Mouse (Mus musculus): Measurements from ENCODE around the gene Ap2a2.
A peak's percentile ranks its signal among the peaks of the same experiment; 100 is the strongest.
"Not testable (repeated sequence)": the region's sequence is repeated elsewhere in the genome, so short reads cannot be mapped to it uniquely, and the experiment has no call there.

Gene Ap2a2

GRCm38 (mm10) chr7:141593056-141593455 is 31.1 kb downstream of the Ap2a2 start:
- DNase-seq (ENCODE audit: low spot score) = no peak

DNA sequence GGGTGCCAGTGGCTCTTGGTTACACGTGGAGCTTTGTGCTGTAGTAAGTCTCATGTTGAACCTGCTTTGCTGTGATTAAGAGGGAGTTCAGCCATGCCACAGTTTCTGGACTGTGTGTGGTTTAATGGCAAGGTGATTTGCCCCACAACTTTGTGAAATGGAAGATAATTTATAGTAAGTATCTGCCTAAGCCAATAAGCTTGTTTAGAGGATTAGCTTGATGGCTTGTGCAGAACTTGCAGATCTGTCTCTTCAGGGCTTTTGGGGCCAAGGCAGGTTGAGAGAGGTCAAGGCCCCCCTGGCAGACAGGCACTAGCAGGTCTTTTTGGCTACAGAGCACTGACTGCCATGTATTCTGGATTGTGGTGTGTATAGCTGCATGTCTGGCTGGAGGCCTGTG is 35.0 kb downstream of the Ap2a2 start:
- no peak for DNase-seq (ENCODE audit: low spot score)

- DNase-seq (ENCODE audit: low spot score) = no peak
Measured at GRCm38 (mm10) chr7:141597563-141597962, 35.6 kb downstream of the Ap2a2 start.

DNA sequence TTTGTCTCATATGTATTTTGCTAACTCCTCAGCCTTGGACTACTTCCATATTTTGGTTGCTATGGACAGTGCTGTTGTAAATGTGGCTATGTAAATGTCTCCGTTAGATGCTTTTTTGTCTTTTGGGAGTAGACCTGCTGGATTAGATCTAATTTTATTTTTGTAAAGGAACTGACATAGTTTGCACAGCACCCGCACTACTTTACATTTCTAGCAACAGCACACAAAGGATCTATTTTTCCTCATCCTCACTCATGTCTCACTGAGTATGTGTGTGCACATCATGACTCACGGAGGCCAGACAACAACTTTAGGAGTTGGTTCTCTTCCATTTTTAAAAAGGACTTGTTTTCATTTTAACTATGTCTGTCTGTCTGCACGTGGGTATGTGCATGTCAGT is 45.7 kb downstream of the Ap2a2 start:
- DNase-seq (ENCODE audit: low spot score) = no peak

DNA sequence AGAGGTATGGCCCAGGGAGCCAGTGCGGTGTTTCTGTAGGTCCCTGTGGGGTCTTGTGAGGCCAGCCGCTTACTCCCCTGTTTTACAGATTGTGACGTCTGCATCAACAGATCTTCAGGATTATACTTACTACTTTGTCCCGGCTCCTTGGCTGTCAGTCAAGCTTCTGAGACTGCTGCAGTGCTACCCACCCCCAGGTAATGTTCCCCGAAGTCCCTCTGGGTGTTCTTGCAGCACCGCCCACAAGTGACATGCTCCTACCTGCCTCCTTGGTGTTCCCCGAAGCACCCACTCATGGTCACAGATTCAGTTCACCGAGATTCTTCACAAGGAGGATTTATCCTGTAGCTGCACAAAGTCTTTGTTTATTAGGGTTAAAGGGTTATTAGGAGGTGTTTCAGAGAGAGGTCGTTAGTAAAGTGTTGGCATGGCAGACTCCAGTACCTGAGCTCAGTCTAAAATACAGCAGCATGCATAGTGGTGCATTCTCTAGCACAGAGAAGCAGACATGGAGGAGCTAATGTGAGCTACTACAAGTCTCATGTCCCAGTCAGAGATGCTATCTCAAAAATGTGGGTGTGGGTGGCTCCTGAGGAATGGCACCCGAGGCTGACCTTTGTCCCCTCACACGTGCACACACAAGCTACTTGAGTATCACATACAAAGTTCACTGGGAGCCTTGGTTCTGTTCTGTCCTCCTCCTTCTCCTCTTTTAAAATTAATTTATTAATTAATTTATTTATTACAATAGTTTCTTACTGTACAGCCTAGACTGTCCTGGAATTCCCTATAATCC is 47.9 kb downstream of the Ap2a2 start:
- no peak for DNase-seq (ENCODE audit: low spot score)

- no peak for DNase-seq (ENCODE audit: low spot score)
Measured at GRCm38 (mm10) chr7:141611711-141612370, 49.9 kb downstream of the Ap2a2 start.

- no peak for DNase-seq (ENCODE audit: low spot score)
Measured at GRCm38 (mm10) chr7:141612371-141612760, 50.4 kb downstream of the Ap2a2 start.

DNA sequence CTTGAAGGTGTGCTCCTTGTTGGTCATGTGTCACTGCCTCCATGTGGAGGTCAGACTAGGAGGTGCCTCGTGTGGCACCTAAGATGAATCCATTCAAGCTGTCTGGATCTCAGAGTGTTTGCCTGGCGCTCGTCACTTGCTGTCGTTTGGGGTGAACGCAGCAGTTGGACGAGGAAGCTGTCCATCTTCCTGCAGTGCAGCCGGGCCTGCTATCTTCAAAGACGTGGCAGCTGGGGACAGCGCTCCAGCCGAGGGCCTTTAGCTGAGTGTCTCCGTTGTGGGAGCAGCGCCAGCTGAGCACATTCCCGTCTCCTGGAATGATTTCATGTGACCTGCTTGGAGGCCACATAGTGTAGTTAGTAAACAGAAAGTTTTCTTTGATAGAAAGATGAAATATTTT is 50.8 kb downstream of the Ap2a2 start:
- no peak for DNase-seq (ENCODE audit: low spot score)

DNA sequence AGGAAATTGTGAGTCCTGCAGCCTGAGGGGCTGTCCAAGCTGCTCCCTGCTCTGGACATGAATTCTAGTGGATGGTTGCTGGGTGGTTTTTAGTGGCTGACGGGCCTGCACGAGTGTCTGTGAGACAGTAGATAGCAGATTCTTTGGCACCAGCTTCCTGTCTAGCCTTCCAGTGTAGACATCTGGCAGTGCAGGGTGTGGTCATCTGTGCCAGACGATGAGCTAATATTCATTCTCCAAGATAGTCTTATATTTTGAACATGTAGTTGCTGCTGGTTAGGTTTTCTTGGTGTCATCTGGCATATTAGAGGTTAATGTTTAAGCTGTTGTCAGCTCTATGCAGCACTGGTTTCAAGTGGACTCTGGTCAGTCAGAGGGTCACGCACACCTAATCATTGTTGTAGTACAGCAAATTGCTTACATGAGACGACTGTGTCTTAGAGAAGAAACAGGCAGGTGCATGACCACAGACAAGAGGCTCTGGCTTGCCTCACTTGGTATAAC is 52.4 kb downstream of the Ap2a2 start:
- DNase-seq (ENCODE audit: low spot score) = no peak

DNA sequence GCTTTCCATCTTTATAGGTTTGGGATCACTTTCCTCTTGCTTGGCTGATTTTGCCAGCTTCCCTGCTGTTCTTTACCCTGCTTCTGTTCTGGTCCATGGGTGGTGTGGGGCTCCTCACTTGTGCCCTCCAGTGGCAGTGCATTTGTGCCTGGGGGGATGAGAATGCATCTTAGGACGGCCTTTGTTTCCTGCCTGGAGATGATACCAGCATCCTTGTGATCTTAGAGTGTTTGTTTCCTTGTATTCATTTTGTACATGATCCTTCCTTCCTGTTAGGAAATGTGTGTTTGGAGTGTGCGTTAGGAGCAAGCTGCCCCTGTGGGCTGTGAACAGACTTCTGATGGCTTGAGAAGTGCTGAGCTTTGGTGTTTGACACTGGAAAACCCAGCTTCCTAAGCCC is 62.2 kb downstream of the Ap2a2 start:
- DNase-seq (ENCODE audit: low spot score) = no peak

- DNase-seq (ENCODE audit: low spot score) = no peak
Measured at GRCm38 (mm10) chr7:141625120-141625810, 63.3 kb downstream of the Ap2a2 start.

DNA sequence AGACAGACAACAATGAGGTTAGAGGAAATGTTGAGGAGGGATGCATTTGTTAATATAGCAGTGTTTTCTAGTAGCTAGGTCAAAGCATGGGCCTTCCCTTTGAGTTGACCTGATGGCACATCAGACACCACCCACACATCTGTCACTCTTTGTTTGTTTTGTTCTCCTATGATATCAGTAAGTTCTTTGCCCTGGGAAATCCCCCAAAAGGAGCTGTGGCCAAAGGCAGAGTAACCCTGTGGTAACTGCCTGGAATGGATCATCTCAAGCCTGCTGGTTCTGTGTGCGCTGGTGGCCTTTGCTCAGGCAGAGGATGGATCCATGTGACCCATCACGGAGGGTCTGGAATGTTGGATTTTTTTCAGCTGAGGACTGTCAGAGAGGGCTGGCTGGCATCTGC is 66.0 kb downstream of the Ap2a2 start:
- no peak for DNase-seq (ENCODE audit: low spot score)

- no peak for DNase-seq (ENCODE audit: low spot score)
Measured at GRCm38 (mm10) chr7:141629241-141629640, 67.3 kb downstream of the Ap2a2 start.

DNA sequence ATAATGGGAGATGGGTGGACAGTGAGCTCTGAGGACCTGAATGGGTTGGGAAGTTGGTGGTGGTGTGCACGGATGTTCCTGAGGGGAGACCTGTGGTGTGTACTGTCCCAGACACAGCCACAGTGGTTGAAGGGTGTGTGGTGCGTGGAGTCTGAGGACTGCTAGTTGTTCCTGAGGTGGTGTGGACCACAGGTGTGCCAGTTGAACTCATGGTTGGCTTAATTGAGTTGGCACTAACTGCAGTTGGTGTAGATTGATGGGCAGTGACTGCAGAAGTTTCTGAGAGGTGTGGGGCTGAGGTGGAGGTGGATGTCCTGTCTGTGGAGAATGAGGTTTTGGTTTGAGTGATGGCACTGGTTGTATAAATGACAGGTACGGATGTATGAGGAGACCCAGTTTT is 76.1 kb downstream of the Ap2a2 start:
- DNase-seq (ENCODE audit: low spot score) = not testable (repeated sequence)

DNA sequence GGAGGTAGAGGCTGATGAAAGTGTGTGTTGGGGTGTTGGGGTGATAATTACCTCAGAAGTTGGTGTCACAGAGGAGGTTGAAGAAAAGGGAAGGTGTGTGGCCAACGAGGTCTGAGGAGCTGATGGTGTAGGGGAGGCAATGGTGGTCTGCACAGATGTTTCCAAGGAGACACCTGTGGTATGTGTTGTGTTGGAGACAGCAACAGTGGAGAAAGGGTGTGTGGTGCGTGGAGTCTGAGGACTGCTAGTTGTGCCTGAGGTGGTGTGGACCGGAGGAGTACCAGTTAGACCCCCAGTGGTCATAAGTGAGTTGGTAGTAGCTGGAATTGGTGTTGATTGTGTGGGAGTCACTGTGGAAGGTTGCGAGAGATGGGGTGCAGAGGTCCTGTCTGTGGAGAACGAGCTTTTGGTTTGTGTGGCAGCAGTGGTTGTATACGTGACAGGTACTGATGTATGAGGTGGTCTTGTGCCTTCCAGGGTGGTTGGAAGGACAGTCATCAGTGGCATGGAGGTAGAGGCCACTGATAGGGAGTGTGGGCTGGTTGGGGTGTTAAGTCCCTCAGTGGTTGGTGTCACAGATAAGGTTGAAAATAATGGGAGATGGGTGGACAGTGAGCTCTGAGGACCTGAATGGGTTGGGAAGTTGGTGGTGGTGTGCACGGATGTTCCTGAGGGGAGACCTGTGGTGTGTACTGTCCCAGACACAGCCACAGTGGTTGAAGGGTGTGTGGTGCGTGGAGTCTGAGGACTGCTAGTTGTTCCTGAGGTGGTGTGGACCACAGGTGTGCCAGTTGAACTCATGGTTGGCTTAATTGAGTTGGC is 76.8 kb downstream of the Ap2a2 start:
- not testable (repeated sequence) for DNase-seq (ENCODE audit: low spot score)

DNA sequence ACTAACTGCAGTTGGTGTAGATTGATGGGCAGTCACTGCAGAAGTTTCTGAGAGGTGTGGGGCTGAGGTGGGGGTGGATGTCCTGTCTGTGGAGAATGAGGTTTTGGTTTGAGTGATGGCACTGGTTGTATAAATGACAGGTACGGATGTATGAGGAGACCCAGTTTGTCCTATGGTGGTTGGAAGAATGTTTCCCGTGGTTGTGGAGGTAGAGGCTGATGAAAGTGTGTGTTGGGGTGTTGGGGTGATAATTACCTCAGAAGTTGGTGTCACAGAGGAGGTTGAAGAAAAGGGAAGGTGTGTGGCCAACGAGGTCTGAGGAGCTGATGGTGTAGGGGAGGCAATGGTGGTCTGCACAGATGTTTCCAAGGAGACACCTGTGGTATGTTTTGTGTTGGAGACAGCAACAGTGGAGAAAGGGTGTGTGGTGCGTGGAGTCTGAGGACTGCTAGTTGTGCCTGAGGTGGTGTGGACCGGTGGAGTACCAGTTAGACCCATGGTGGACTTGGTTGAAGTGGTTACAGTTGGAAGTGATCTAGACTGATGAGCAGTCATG is 77.4 kb downstream of the Ap2a2 start:
- DNase-seq (ENCODE audit: low spot score) = peak; percentile 29

GRCm38 (mm10) chr7:141642375-141642774 is 80.4 kb downstream of the Ap2a2 start:
- no peak for DNase-seq (ENCODE audit: low spot score)

DNA sequence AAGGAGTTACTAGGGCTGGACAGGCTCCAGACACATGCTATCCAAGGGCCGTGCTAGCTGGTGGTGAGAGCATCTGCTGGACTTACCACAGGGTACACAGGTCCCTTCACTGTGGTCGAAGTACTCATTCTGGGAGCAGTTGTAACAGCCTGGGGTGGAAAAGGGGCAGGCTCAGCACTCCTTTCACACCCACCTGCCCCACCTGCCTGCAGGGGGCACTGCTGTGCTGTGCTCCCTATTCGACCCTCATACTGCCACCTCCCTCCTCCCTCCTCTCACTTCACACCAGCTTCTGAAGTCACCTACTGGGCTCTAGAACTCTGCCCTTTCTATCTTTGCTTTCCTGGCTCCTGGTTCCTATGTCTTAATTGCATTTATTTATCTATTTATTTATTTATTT is 81.2 kb downstream of the Ap2a2 start:
- DNase-seq (ENCODE audit: low spot score) = no peak

GRCm38 (mm10) chr7:141647083-141647482 is 85.1 kb downstream of the Ap2a2 start:
- no peak for DNase-seq (ENCODE audit: low spot score)

- DNase-seq (ENCODE audit: low spot score) = no peak
Measured at GRCm38 (mm10) chr7:141647815-141648214, 85.8 kb downstream of the Ap2a2 start.

DNA sequence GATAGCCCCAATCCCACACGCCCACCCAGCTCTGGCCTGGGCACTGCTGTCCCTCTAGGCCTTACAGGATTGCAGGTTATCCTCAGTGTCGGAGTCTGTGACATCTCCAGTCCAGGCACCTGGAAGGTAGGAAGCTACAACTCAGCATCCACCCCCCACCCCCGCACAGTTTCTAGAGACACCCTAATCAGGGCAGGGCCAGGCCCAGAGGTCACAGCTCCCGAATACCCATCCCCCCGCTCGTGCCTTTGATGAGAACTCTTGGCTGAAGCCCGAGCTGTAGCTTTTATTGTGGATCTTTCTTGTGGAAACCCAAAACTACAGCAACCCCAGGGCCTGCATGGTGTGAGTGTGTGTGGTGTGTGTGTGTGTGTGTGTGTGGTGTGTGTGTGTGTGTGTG is 90.2 kb downstream of the Ap2a2 start:
- DNase-seq (ENCODE audit: low spot score) = no peak

- no peak for DNase-seq (ENCODE audit: low spot score)
Measured at GRCm38 (mm10) chr7:141660346-141660745, 98.4 kb downstream of the Ap2a2 start.
